Mouse (Mus musculus) thymus, adult 2 months (tissue): ENCODE measurements around the gene Map1s.

Experiments used
- CTCF ChIP-seq: fragments of 200-500 bp; IDR thresholded peaks from 2 replicates; pipeline ENCODE4 v1.5.1; 2012; ENCODE audit warnings: mild to moderate bottlenecking, control low read depth, low read length, moderate library complexity, borderline replicate concordance; ENCODE audit not compliant: control insufficient read depth, poor library complexity, insufficient read depth; ENCODE audit errors: extremely low read depth
- POLR2A ChIP-seq: fragments of 200-500 bp; IDR thresholded peaks from 2 replicates; pipeline ENCODE4 v1.6.1; 2012; ENCODE audit warnings: mild to moderate bottlenecking, low read length, control low read depth, moderate library complexity; ENCODE audit not compliant: control insufficient read depth, poor library complexity, insufficient read depth; ENCODE audit errors: extremely low read depth

DNA sequence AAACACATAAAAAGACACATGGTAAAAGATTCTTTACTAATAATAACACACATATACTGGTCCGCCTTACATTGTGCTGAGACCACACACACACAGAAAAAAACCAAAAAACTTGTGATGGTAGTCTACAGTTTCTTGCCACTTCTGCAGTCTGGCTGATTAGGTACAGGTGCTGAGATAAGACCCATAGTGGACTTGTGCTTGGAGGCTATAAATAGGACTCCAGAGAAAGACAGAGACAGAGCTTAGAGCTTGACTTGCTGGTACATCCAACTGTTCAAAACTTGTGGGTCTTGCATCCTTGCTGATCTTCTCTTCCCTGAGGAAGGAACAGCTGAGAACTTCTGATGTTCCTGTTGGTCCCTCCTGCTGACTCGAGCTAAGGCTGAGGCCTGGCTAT is 1.8 kb downstream of the Map1s start:
- TF ChIP-seq CTCF, result no peak
- no peak for TF ChIP-seq POLR2A
